ENCODE assay signal across 17 mouse cellular contexts in genomic region chr4:44556586-44557281, GRCm38 (mm10).
A peak's percentile ranks its signal among the peaks of the same experiment; 100 is the strongest.
DNase-seq lines count a peak whose midpoint lies in the region; ATAC-seq and TF ChIP-seq lines count a peak whose summit lies in the region.
"Had no signal": no experiment of that assay in that cellular context is flagged by ENCODE, and none has a peak within 500 bp of the region (broad histone marks: within the 10 kb centered on the region; RNA-seq: fewer than 3 reads in every experiment).

No protein-coding gene starts in this region.

- TF ChIP-seq CTCF in kidney, postnatal 0 days (IDR thresholded peaks at IDR 0.05; ENCODE audit: low read depth): peak; percentile 32; the same call in 1 of the 2 replicates
- TF ChIP-seq CTCF in E14TG2a.4 (conservative IDR thresholded peaks at IDR 0.05; ENCODE audit: low read length): peak; percentile 43

- no peak overlapping the region for H3K4me3 ChIP-seq in kidney, postnatal 0 days (replicated peaks; ENCODE audit: low read depth, low read length)
- H3K4me3 ChIP-seq in E14TG2a.4 (replicated peaks; ENCODE audit: low read length): no peak overlapping the region
- H3K4me3 ChIP-seq: embryonic facial prominence, embryonic 15.5 days; liver, embryonic 12.5 days; neural tube, embryonic 13.5 days had no signal

- H3K9me3 ChIP-seq in kidney, postnatal 0 days (replicated peaks; ENCODE audit: low read length): no peaks in the 10 kb centered on the region
- no peaks in the 10 kb centered on the region for H3K9me3 ChIP-seq in E14TG2a.4 (ENCODE audit: low read length)
- H3K9me3 ChIP-seq: embryonic facial prominence, embryonic 15.5 days; heart, embryonic 13.5 days; liver, embryonic 12.5 days; neural tube, embryonic 13.5 days had no signal

- no peaks in the 10 kb centered on the region for H3K36me3 ChIP-seq in kidney, postnatal 0 days (ENCODE audit: insufficient read depth, low read length)
- no peaks in the 10 kb centered on the region for H3K36me3 ChIP-seq in E14TG2a.4 (ENCODE audit: insufficient read depth, low read length)
- H3K36me3 ChIP-seq: embryonic facial prominence, embryonic 15.5 days; heart, embryonic 13.5 days; liver, embryonic 12.5 days; neural tube, embryonic 13.5 days had no signal

- 93% methylated on average over 9 of the region's 9 CpGs for WGBS in kidney, postnatal 0 days

- no peak overlapping the region for H3K27ac ChIP-seq in kidney, postnatal 0 days
- H3K27ac ChIP-seq: embryonic facial prominence, embryonic 15.5 days; heart, embryonic 13.5 days; liver, embryonic 12.5 days had no signal

- H3K4me2 ChIP-seq in kidney, postnatal 0 days (ENCODE audit: low read length): no peak overlapping the region
- H3K4me2 ChIP-seq: embryonic facial prominence, embryonic 15.5 days had no signal

- ATAC-seq in cerebellum, adult (ENCODE audit: insufficient number of reproducible peaks, low FRiP score, low TSS enrichment): no peak; the same call in 1 of the 2 replicates
- ATAC-seq in kidney, postnatal 0 days (replicated peaks; ENCODE audit: low FRiP score, low read depth): no peak
- ATAC-seq: liver, embryonic 12.5 days; lung, postnatal 0 days had no signal

- DNase-seq in cerebellum, adult 9-10 months: peak; percentile 23
- DNase-seq in kidney, postnatal 0 days (ENCODE audit: low spot score): no peak
- DNase-seq in kidney, adult 8-10 months: no peak
- DNase-seq in cerebellum, postnatal 14 days: peak; percentile 79 to 85
- no peak for DNase-seq in urinary bladder, postnatal 14 days (ENCODE audit: low spot score)
- no peak for DNase-seq in spleen, adult 12 weeks (ENCODE audit: low spot score)
- DNase-seq: adrenal gland, postnatal 10 days; heart, postnatal 4 days; kidney, adult 2 months; kidney, postnatal 4 days had no signal

- H3K27me3 ChIP-seq in kidney, postnatal 0 days (ENCODE audit: insufficient read depth, low read length): no peaks in the 10 kb centered on the region
- H3K27me3 ChIP-seq in E14TG2a.4 (ENCODE audit: insufficient read depth, low read length): peaks cover 33% of the 10 kb centered on the region

- peaks cover 10% of the 10 kb centered on the region; the same call in 1 of the 2 replicates for H3K4me1 ChIP-seq in kidney, postnatal 0 days (replicated peaks; ENCODE audit: insufficient read depth, low read length)
- H3K4me1 ChIP-seq in E14TG2a.4 (replicated peaks; ENCODE audit: low read depth, low read length): peaks cover 58% of the 10 kb centered on the region
- H3K4me1 ChIP-seq: liver, embryonic 12.5 days had no signal

- no peak overlapping the region for H3K9ac ChIP-seq in kidney, postnatal 0 days (ENCODE audit: low read depth, low read length)
- H3K9ac ChIP-seq: embryonic facial prominence, embryonic 15.5 days; liver, embryonic 12.5 days had no signal

Comparison
In these comparisons a context has a peak if more than half of its experiments do, and no peak if none do; other contexts are left out.
1. DNase-seq: peak in cerebellum, adult 9-10 months (single experiment) and cerebellum, postnatal 14 days (2 of 2); none in kidney, postnatal 0 days (single experiment), kidney, adult 8-10 months (0 of 2), urinary bladder, postnatal 14 days (single experiment) and spleen, adult 12 weeks (single experiment).